Mouse (Mus musculus) embryo, embryonic 11.5 days (tissue): Measurements from ENCODE around the gene Cabp2.
"Not testable (repeated sequence)": the region's sequence is repeated elsewhere in the genome, so short reads cannot be mapped to it uniquely, and the experiment has no call there.

Experiments
- DNase-seq: peaks from one replicate; pipeline ENCODE4 v3.0.0-alpha.2; 2012; ENCODE audit warnings: low read depth, low spot score

Cabp2 gene

DNA sequence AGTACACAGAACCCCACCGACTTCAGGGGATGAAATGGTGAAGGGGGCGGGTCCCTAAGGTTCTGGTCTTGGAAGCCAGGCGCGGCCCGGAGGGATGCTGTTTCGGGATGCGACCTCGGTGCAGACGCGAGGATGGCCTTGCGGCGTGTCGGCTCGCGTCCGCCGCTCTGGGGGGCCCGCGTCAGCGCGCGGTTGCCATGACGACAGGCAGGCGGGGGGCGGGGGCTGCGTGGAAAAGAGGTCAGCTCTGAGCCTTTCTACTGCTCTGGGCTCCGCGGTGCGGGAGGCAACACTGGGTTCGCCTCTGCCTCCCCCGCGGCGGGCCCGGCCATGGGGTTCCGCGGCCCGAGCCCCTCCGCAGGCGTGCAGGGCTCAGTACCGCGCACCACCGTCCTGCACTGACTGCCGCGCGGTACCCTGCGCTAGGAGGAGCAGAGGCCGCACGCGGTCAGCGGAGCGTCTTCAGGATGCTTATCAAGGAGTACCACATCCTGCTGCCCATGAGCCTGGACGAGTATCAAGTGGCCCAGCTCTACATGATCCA is 19.4 kb downstream of the Cabp2 start:
- no peak for DNase-seq

DNA sequence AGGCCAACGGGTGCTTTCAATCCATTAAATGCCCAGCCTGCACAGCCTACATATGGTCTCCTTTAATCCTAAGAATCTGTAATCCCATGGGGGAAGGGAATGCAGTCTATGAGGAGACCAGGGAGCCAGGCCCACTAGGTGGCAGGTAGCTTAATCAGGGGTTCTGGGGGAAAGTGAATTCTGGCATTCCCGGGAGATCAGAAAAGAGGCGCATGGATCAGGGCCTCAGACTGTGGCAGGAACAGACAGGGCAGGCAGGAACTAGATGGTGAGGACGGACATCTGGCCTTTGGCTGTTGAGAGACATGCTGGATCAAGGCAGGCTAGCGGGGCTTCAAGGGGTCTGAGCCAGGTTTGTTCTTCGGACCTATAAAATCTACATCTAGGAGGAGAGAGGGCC is 20.1 kb downstream of the Cabp2 start:
- DNase-seq: no peak

DNA sequence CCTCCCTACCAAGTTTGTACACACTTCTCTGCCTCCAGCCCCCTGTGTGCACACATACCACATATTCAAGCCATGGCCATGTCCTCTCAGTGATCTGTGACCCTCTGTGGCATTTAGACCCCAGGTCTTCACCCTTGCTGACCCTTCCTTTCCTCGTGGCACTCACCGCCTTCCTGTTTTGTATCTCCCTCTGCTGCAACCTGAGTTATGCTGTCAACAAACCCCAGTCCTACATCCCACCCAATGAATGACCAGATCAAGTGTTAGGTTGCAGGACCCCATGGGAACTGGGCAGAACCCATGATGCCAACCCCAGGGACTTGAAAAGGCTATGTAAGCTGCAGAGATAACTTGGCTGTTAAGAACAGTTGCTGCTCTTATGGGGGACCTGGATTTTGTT is 20.7 kb downstream of the Cabp2 start:
- DNase-seq: no peak

DNA sequence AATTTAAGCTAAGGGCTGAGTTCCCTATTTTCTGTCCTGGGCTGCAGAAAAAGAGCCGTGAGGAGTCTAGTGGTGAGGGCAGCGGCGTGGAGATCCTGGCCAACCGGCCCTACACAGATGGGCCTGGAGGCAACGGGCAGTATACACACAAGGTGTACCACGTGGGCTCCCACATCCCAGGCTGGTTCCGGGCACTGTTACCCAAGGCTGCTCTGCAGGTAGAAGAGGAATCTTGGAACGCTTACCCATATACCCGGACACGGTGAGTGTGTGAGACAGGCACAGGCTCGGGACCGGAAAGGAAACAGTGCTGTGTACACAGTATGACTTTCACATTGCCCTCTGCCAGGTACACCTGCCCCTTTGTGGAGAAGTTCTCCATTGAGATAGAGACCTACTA is 21.2 kb downstream of the Cabp2 start:
- DNase-seq: no peak

DNA sequence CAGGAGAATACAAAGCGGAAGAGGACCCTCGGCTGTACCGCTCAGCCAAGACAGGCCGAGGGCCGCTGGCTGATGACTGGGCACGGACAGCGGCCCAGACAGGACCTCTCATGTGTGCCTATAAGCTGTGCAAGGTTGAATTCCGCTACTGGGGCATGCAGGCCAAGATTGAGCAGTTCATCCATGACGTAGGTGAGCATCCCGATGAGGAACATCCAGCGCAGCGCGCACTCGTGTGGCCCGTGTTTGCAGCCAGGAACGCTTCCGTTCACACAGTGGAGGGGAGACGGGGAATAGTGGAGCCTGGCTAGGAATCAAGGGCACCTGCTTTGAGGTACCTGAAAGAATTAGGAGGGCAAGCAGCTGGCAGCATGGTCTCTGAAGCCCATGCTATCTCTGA is 21.9 kb downstream of the Cabp2 start:
- no peak for DNase-seq

DNA sequence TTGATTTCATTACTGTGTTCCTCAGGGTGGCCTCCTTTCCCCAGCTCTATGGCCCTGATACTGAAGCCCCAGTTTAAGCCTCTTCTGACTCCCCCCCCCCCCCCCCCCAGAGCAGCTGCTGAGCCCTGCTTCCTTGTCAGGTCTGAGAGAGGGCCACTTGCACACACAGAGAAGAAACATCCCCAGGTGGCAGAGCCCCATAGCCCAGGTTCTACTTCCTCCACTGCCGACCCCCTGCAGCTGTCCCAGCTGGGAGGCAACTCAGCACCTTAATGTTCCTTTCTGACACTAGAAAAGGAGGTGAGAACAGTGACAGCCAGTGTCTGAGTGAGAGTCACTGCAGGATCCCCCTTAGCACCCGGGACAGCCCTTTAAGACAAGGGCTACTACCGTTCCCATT is 22.4 kb downstream of the Cabp2 start:
- no peak for DNase-seq

DNA sequence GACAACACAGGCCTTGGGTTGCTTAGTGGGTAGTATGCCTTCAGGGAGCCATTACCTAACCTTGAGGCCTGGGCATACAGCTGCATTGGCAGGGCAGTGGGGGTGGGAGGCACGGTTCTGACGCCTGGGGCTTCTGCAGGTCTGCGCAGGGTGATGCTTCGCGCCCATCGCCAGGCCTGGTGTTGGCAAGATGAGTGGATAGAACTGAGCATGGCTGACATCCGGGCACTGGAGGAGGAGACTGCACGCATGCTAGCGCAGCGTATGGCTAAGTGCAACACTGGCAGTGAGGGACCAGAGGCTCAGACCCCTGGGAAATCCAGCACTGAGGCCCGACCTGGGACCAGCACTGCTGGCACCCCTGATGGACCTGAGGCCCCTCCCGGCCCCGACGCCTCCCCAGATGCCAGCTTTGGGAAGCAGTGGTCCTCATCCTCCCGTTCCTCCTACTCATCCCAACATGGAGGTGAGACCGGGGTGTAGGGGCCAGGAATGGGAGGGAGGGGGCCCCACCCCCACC is 23.4 kb downstream of the Cabp2 start:
- no peak for DNase-seq

DNA sequence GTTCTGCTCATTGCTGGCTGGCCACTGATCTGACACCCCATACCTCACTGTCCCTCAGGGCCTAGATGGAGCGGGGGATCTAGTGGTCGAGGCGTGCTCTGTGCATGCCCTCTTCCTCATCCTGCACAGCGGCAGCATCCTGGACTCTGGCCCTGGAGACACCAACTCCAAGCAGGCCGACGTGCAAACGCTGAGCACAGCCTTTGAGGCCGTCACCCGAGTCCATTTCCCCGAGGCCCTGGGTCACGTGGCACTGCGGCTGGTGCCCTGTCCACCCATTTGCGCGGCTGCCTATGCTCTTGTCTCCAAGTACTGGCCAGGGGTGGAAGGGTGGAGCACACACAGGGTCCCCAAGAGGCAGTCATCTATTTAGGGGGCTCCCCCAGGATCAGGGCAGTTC is 25.3 kb downstream of the Cabp2 start:
- no peak for DNase-seq

DNA sequence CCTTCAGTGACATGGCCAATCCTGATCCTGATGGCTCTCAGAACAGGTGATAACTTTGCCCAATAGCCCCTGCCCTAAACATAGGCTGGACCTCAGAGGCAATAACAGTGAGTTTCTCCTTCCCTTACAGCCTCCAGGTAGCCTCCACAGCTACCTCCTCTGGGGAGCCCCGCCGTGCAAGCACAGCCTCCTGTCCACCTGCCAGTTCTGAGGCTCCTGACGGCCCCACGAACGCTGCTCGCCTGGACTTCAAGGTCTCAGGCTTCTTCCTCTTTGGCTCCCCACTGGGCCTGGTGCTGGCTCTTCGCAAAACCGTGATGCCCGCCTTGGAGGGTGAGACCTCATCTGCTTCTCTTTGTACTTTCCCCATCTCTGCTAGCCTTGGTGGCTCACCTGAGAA is 27.2 kb downstream of the Cabp2 start:
- DNase-seq: no peak

DNA sequence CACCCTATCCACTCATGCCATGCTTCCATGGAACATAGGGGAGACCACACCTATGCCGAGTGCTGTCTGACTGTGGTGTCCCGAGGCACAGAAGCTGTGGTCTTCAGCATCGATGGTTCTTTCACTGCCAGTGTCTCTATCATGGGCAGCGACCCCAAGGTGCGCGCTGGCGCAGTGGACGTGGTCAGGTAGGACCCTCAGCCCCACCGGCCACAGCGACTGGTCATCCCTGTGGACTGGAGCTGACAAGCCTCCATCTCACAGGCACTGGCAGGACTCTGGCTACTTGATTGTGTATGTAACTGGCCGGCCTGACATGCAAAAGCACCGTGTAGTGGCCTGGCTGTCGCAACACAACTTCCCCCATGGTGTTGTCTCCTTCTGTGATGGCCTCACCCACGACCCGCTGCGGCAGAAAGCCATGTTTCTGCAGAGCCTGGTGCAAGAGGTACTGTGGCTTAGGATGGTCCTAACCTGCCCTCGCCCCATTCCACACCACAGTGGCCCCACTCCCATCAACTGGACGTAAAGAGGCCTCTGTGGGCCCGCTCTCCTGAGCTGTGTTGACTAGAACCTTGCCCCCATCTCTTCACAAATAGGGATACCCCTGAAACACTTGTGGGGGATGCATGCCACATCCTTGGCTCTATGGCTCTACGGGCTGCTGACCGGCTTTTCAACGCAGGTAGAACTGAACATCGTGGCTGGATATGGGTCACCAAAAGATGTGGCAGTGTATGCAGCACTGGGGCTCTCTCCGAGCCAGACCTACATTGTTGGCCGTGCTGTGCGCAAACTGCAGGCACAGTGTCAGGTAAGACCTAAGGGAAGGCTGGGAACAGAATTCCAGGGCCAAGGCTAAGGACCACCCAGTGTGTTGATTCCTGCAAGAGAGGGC is 30.9 kb downstream of the Cabp2 start:
- DNase-seq: no peak

DNA sequence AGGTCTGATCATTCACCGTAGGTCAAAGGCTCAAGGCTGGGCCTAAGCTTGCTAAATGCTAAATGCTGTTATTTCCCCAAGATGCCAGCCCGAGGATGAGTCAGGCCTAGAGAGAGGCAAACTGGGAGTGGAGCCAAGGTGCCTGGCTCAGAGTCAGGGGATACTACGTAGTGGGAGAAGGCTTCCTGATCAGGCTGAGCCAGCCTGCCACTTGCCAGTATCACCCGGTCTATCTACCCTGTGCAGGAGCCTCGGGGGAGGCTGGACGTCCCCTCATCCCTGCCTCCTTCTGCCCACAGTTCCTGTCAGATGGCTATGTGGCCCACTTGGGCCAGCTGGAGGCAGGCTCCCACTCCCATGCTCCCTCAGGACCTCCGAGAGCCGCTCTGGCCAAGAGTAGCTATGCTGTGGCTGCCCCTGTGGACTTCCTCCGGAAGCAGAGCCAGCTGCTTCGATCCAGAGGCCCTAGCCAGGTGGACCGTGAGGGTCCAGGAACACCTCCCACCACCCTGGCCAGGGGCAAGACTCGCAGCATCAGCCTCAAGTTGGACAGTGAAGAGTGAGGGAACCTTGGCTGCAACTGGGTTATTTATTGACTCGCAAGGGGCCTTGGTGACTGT is 31.9 kb downstream of the Cabp2 start:
- DNase-seq: no peak

DNA sequence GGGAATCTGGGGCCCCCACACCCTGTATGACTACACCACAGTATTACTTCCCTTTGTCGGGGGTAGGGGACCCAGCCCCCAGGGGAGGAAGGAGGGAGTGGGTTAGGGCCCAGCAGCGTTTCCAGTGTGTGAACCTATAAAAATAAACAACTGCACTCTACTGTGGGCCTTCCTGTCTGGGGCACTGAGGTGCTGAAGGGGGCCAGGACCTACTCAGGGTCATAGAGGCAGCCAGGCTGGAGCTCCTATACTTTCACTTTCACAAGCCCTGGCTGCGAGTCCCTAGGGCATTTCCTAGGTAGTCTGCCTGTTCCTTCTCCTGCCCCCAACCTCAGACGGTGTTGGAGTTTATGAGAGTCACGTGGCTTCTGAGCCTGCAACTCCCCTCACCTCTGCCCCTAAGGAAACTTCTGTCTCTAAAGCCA is 32.4 kb downstream of the Cabp2 start:
- DNase-seq: no peak

DNA sequence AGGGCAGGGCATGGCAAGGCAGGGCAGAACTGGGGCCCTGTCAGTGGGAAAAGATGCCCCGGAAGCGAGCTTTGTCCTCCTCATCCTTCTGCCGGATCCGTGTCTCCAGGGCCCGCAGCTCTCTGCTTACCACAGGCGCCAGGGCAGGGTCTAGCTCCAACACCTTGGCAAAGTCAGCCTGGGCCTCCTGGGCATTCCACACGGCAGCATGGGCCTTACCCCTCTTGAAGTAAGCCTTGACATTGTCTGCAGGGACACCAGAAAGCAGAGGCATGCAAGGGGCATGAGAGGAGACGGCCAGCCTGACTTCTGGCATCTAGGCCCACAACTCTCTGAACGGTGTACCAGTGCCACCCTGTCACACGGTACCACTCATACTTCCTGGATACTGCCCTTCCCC is 33.2 kb downstream of the Cabp2 start:
- DNase-seq: no peak

DNA sequence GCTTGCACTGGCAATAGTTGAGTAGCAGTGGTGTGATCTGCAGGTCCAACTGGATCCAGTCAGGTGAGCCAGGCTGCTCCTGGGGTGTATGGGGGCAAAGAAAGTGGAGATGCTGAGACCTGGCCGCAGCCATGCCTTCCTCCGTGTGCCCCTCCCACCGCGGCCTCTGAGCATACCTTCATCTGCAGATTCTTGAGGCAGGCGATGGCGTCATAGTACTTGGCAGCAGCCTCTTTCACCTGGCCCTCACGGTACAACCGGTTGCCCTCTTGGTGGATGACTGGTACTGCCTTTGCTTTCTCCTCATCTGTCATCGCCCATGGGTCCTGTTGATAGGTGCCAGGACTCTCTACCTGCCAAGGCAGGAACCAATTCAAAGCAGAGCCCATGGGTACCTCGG is 33.8 kb downstream of the Cabp2 start:
- no peak for DNase-seq

DNA sequence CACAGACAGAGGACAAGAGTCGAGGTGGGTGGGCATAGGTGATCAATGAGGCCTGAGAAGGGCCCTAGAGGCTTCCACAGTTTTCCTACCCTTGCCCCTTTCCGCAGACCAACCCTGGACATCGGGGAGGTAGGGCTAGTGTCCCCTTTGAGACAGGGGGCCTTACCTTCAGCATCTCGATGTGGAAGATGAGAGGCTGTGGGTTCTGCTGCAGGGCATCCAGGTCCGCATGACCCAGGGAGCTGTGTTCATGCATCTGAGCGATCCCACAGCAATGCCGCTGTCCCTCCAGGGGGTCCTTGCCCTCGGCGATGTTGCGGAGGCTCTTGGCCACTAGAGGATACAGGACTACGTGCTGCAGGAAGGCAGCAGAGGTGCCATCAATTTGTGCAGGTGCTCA is 34.4 kb downstream of the Cabp2 start:
- no peak for DNase-seq

DNA sequence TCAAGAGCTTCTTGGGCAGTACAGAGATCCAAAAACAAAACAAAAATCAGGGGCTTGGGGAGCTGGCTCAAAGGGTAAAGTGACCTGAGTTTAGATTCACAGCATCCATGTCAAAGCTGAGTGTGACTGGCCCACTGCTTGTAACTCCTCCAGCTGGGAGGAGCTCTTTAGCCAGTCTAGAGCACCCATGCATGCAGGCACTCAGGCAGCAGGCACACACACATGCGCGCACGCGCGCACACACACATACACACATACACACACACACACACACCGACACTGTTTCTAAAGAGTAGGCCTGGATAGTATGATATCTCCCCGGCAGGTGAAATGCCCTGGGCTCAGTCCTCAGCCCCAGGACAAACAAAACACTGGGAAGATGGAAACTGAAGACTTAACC is 35.6 kb downstream of the Cabp2 start:
- no peak for DNase-seq

DNA sequence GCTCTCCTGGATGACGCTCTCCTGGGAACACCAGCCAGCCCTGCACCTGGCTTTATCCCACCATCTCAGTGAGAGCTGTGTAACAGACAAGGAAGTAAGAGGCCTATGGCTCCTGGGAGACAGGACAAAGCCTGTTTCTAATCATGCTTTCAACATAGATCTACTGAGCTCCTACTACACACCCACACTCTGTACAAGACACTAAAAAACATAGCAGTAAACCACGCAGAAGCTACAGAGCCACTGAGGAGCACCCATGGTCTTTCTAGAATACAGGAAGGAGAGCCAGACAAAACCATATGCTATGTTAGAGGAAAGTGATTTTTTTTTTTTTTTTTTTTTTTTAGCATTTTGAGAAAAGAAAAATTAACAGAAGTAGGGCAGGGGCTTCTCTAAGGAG is 37.0 kb downstream of the Cabp2 start:
- no peak for DNase-seq

DNA sequence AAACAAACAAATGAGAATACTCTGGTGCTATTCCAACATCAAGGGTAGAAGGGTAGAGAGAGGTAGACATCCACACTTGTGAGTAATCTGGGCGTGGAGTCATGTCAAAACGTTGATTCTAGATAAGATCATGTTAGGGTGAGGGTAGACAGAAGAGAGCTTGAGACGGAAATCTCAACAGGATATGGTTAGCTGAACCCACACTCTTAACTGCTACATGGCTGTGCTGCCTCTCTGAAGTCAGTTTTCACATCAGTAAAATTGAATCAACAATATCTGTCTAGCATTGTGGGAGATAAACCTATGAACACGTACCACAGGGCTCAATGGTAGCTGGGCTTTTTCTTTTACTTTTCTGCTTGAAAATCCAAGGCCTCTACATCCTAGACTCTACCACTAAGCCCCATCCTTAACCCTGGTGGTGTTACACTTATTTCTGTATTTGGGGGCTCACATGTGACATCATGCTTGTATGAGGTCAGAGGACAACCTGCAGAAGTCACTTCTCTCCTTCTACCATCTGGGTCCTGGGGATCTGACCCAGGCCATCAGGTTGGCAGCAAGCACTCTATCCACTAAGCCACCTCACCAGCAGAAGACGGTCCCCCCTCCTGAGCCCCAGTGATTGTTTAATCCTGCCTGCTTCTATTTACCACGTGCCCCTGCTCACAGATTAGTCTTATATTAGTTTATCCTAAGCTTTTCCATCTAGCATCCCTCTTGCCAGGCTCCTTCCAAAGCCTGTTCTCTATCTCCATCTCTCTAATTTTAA is 38.5 kb downstream of the Cabp2 start:
- no peak for DNase-seq

DNA sequence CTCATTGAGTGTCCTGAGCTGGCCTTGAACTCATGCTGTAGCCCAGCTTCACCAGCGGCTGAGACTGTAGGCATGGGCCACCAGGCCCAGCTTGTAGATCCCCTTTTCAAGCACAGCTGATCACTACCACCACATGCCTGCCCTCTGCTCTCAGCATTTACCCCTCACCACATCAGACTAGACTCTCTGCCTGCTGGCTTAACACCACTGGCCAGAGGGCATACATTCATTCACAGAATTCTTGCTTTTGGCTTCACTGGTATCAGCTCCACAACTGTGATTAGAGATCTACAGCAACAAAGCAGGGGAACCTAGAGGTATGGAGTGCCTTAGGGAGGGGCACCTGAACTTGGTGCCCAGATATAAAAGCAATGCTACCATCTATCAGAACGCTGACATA is 39.1 kb downstream of the Cabp2 start:
- DNase-seq: no peak

DNA sequence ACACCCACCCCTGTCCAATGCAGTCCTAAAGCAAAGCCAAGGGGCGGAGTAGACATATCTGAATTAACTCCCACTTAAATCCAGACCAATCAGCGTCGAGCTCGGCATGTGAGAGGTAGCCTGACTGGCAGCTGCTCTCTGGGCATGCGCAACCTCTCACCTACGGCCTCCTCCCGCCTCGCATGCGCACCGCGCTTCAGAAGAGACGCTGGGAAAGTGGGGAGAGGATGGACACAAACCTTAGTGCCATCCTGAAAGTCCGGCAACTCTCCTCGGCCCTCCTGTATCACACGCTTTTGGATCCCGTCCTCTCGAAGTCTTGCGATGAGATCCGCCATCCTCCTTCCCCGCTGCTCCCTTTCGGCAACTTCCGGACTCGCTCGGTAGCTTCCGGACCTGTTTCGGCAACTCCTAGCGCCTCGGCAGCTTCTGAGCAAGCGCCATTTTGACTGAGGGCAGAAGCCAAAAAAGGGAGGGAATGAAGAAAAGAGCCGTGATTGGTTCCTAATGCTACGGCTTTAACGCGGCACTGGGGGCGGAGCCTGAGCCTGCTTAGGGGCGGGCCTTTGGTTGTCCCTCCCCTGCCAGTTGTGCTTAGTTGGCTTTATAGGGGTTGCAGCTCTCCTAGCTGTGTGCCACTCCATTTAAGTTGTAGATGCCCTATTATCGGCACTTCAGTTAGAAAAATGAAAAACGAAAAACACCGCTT is 39.9 kb downstream of the Cabp2 start:
- DNase-seq: peak; percentile 96

DNA sequence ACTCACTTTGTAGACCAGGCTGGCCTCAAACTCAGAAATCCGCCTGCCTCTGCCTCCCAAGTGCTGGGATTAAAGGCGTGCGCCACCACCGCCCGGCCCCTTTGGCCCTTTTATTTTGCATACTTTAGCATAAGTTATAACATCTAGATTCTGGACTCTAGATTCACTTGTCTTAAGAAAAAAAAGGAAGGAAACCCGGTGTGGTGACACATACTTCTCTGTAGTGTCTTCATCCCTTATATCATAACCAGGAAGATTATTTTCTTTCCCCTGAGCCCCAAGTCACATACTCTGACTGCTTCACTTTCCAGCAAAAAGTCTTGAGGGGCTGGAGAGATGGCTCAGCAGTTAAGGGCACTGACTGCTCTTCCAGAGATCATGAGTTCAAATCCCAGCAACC is 40.5 kb downstream of the Cabp2 start:
- not testable (repeated sequence) for DNase-seq
